In the genomic region with DNA sequence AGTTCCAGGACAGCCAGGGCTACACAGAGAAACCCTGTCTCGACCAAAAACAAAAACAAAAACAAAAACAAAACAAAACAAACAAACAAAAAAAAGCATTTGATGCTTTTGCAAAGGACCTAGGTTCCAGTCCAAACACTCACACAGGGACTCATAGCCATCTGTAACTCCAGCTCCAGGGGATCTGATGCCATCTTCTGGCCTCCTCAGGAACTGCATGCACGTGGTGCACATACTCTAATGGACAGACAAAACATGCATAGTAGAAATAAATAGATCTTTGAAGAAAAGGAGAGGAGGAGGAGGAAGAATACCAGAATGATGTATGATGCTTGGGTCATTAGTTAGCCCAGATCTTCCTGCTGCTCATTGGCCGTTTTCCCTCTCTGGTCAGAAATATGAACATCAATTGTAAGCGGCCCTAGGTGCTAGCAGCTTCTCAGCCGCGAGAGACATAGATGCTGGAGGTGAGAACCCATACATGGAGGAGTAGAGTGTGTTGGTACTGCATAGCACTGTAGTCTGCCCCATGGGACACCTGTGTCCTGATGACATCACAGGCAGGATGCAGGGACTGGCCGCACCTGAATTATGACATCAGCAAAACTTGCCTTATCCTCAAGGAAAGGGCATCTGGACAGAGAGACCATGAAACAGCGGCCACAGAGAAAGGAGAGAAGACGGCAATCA, we compare ENCODE assay signal across 16 mouse cellular contexts. TPM values are rescaled to one million over a fixed set of nuclear protein-coding genes. Genes with fewer than 3 reads are reported as not detected.
A peak's percentile ranks its signal among the peaks of the same experiment; 100 is the strongest.
DNase-seq lines count a peak whose midpoint lies in the region; ATAC-seq lines count a peak whose summit lies in the region.
"Had no signal": no experiment of that assay in that cellular context is flagged by ENCODE, and none has a peak within 500 bp of the region (broad histone marks: within the 10 kb centered on the region; RNA-seq: fewer than 3 reads in every experiment).

A gene (plus strand): TSS at position 640 of the 690 bp plus-strand sequence.

- WGBS in limb, embryonic 11.5 days, result 96% methylated on average over 9 of the region's 9 CpGs
- 93% methylated on average over 9 of the region's 9 CpGs for WGBS in limb, embryonic 10.5 days

- H3K9me3 ChIP-seq in limb, embryonic 11.5 days (ENCODE audit: control insufficient read depth, low read length), result no peaks in the 10 kb centered on the region
- no peaks in the 10 kb centered on the region for H3K9me3 ChIP-seq in limb, embryonic 10.5 days (replicated peaks)
- H3K9me3 ChIP-seq: liver, embryonic 13.5 days had no signal

- no peak for ATAC-seq in limb, embryonic 11.5 days (ENCODE audit: insufficient number of reproducible peaks, low FRiP score, low TSS enrichment, low read depth)
- ATAC-seq: forebrain, embryonic 13.5 days had no signal

- H3K27me3 ChIP-seq in limb, embryonic 11.5 days (ENCODE audit: control insufficient read depth, insufficient read depth, low read length), result no peaks in the 10 kb centered on the region
- no peaks in the 10 kb centered on the region for H3K27me3 ChIP-seq in limb, embryonic 10.5 days (ENCODE audit: low read depth, poor library complexity, severe bottlenecking)
- H3K27me3 ChIP-seq: embryonic facial prominence, embryonic 12.5 days had no signal

- no peak within 1 kb of the TSS for H3K9ac ChIP-seq in limb, embryonic 11.5 days (ENCODE audit: low read length)
- H3K9ac ChIP-seq: embryonic facial prominence, embryonic 12.5 days; forebrain, embryonic 13.5 days; heart, embryonic 12.5 days; hindbrain, embryonic 12.5 days; liver, embryonic 13.5 days had no signal

- DNase-seq in limb, embryonic 11.5 days (ENCODE audit: low spot score), result no peak
- DNase-seq in limb, embryonic 10.5 days (ENCODE audit: low spot score), result no peak
- DNase-seq in thymus, postnatal 4 days, result peak; percentile 55
- no peak for DNase-seq in thymus, postnatal 14 days
- DNase-seq in ZHBTc4 (ENCODE audit: low read depth, low spot score), result peak; percentile 83
- DNase-seq in testis, postnatal 14 days (ENCODE audit: low spot score), result peak; percentile 51
- DNase-seq in c-Kit-positive CD71-positive TER-119-positive erythroid progenitor cells, embryonic 14.5 days (ENCODE audit: low spot score), result no peak
- no peak for DNase-seq in left cerebral cortex, adult 9 months (ENCODE audit: low spot score in 2 of 2)
- DNase-seq: cerebellum, postnatal 10 days; gastrocnemius, postnatal 14 days; liver, embryonic 13.5 days had no signal

- 0 out of 2 replicates have a peak within 1 kb of the TSS, but pooled peaks have one; percentile 10 for H3K4me2 ChIP-seq in limb, embryonic 11.5 days (ENCODE audit: low read depth, severe bottlenecking)
- H3K4me2 ChIP-seq: embryonic facial prominence, embryonic 12.5 days; forebrain, embryonic 13.5 days; heart, embryonic 12.5 days; hindbrain, embryonic 12.5 days; liver, embryonic 13.5 days had no signal

- H3K36me3 ChIP-seq in limb, embryonic 11.5 days (ENCODE audit: control insufficient read depth, insufficient read depth, low read length), result no peaks in the 10 kb centered on the region
- no peaks in the 10 kb centered on the region for H3K36me3 ChIP-seq in limb, embryonic 10.5 days
- H3K36me3 ChIP-seq: embryonic facial prominence, embryonic 12.5 days; heart, embryonic 12.5 days; hindbrain, embryonic 12.5 days; liver, embryonic 13.5 days had no signal

- no peak within 1 kb of the TSS for H3K27ac ChIP-seq in limb, embryonic 11.5 days (replicated peaks; ENCODE audit: low read depth, low read length)
- no peak within 1 kb of the TSS for H3K27ac ChIP-seq in limb, embryonic 10.5 days
- H3K27ac ChIP-seq: embryonic facial prominence, embryonic 12.5 days; forebrain, embryonic 13.5 days; hindbrain, embryonic 12.5 days; liver, embryonic 13.5 days had no signal

- no peak within 1 kb of the TSS for H3K4me3 ChIP-seq in limb, embryonic 11.5 days (ENCODE audit: low read depth, low read length)
- no peak within 1 kb of the TSS for H3K4me3 ChIP-seq in limb, embryonic 10.5 days
- H3K4me3 ChIP-seq: embryonic facial prominence, embryonic 12.5 days; forebrain, embryonic 13.5 days; heart, embryonic 12.5 days; hindbrain, embryonic 12.5 days; liver, embryonic 13.5 days; megakaryocyte, embryonic 14.5 days had no signal

- peaks cover 8% of the 10 kb centered on the region for H3K4me1 ChIP-seq in limb, embryonic 11.5 days (ENCODE audit: control insufficient read depth, insufficient read depth, low read length)
- H3K4me1 ChIP-seq in limb, embryonic 10.5 days, result peaks cover 21% of the 10 kb centered on the region

RNA-seq across cellular contexts. Expression of the gene that starts here (rescaled TPM):
- 0.21 TPM in 1 of 2 replicates, not detected in the other for polyA plus RNA-seq in limb, embryonic 11.5 days (2014; fragmentation: Nextera tagmentation; extraction: Ambion mirVana)
- 0.18 and 0.26 TPM in 2 replicates for polyA plus RNA-seq in limb, embryonic 10.5 days (2016; fragmentation: Nextera tagmentation; extraction: Ambion mirVana)
- polyA plus RNA-seq: embryonic facial prominence, embryonic 12.5 days; forebrain, embryonic 13.5 days; hindbrain, embryonic 12.5 days had no signal

Comparison
In these comparisons a context has a peak if more than half of its experiments do, and no peak if none do; other contexts are left out.
1. DNase-seq: peak in thymus, postnatal 4 days (single experiment), ZHBTc4 (single experiment) and testis, postnatal 14 days (single experiment); none in limb, embryonic 11.5 days (single experiment), limb, embryonic 10.5 days (single experiment), thymus, postnatal 14 days (single experiment), c-Kit-positive CD71-positive TER-119-positive erythroid progenitor cells, embryonic 14.5 days (single experiment) and left cerebral cortex, adult 9 months (0 of 2).